Mouse (Mus musculus) retina, adult 2 months (tissue): ENCODE measurements around the gene Mdp1.

Experiments used
- DNase-seq: peaks from one replicate; pipeline ENCODE4 v3.0.0-alpha.2; 2012; ENCODE audit warnings: low read depth, low spot score

The Mdp1 gene

DNA sequence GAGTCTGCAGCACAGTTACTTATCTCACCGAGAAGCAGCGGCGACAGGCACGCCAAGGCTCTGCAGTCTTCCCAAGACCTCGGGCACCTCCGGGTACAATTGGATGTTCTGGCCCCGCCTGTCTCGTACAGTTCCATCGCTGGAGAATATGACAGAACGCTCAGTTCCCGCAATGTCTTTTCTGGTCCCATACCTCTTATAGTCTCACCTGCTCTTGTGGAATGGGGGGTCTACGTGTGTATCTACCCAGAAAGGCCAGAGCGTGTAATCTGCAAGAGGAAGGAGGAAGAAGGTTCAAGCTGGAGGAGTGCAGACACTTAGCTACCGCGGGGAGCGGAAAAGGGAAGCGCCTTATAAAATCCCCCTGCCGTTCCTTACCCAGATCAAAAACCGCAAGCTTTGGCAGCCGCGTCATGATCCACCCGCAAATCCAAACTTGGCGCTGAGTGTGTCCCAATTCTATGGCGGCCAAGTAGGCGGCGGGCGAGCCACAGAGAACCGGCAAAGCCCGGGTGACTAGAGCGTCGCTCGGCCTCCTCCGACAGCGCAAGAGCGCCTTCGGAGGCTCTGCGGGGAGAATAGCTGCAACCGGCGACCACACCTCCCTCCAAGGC is at the start of gene Mdp1:
Gene Mdp1, minus strand, starts transcription at position 549 of the 614 bp plus-strand sequence.
- DNase-seq, result peak; percentile 74

DNA sequence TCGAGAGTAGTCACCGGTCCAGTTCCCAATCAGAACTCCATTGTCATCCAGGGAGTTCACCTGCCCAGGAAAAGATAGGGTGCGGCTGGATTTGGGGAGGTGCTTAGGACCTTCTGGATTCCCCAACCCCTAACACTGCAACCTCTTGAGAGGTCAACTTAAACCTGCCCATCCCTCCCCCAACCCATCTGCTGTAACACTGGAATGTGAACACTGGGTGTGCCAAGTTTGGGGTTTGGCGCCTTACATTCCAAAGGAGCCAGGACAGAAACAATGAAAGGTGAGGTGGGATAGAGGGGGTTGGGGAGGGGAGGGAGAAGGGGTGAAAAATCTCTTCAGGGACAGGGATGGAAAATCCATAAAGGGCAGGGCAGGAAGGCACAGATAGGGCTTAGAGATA is 49.2 kb upstream of the Mdp1 start:
- no peak for DNase-seq

DNA sequence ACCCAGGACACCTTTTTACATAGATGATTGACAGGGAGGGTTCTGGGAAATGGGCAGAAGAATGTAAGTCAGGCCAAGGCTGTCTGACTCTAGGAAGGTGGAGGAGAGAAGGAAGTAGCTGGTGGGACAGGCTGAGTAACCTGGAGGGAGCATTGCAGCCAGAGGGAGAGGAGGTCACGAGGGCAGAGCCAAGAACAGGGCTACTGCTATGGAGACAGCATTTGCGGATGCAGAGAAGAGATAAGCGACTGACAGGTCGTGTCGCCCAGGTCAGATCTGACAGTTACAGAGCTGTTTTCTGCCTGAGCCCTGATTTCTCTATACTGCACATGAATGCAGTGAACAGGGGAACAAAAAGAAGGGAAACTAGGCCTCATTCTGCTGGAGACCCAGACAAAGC is 47.1 kb upstream of the Mdp1 start:
- no peak for DNase-seq

DNA sequence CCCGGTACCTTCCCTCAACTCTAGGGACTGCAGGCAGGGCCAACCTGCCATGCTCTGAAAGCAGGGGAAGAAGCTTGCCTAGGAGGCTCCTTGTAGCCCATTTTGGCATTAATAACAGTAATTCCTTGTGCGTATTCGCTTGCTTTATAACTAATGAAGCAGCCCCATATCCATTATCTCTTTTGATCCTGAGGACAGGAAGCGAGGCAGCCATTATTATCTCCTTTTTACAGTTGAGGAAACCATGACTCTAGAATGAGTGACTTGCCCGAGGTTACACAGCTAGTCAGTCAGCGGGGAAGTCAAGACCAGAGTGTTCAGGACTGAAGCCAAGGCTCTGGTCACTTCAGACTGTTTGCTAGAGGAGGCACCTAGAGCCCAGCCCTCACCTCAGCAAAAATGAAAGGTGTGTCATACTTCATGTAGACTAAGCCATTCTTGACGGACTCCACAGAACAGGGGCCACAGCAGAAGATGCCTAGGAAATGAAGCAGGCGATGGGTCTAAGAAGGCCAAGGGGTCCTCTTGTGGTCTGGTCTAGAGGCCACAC is 45.8 kb upstream of the Mdp1 start:
- no peak for DNase-seq

DNA sequence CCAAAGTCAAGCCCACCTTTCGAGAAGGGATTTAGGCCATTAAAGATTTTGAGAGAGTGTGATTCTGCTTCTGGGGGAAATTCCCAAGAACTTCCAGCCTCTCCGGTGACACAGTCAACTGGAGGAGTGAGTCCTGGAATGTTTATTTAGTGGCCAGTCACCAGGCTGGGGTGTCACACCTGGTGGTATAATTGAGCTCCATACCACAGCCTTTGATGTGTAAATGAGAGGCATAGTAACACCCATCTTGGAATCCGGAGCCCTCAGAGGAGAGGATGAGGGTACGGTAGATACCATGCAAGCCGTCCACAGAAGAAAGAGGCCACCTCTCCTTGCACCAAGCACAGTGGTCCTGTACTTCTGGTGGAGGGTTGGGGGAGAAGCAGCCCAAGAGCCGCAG is 42.5 kb upstream of the Mdp1 start:
- no peak for DNase-seq

DNA sequence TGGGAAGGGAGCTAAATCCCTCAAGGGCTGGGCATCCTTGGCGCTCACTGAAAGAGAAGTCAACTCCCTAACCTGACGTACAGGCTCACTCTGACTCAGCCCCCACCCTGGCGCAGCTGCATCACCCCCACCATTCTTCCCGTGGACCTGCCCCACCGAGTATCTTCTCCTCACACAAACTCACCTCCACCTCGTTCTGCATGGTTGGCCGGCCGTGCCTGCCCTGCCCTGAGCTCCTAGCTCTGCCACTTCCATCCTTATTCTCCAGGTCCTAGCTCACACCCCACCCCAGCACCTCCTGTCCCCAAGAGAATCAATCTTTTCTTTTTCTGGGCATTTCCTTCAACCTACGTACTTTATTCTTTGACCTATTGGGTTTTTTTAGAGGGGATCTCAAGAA is 40.8 kb upstream of the Mdp1 start:
- DNase-seq, result no peak

DNA sequence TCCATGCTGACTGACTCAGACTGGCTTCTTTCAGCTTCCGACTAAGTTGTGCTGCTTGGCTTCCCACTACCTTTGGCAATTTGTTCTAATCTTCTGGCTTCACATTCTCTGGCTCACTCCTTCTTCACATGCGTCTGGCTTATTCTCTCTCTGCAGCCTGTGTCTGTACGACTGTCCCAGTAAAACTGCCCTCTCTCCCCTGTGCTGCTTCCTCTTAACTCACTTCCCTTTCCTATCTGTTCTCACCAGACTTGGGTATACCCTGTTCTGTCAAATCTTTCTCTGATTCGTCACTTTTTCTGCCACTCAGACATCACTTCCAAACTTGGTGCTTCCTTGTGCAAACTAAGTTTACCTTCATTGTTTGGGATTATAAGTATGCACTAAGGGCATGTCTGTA is 36.9 kb upstream of the Mdp1 start:
- no peak for DNase-seq

DNA sequence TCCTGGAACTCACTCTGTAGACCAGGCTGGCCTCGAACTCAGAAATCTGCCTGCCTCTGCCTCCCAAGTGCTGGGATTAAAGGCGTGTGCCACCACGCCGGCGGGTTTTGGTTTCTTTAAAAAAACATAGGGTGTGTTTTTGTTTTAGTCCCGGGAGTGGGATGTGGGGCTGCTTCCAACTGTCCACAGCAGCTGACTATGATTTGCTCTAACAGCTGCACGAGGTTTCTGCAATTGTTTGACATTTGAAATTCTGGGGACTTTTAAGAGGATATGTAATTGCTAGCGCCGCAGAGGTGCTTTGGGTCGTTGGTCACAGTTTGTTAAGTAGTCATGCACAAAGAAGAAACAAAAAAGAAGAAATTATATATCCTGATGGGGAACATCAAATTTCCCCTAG is 29.1 kb upstream of the Mdp1 start:
- no peak for DNase-seq

DNA sequence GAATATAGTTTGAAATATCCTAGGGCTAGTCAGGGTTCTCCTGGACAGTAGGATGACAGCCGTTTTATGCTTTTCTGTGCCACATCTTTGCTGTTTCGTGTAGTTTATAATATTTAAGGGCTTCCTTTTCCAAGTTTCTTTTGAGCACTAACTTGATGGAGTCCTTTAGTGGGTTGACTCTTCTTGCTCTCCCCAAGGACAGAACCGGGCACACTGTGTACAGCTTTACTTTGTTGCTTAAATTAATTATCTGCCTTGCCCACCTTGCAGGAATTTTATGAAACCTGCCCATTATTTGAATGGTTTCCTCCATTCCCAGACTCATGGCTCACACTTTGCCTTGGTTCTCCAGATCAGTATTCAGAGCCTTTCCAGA is 21.8 kb upstream of the Mdp1 start:
- DNase-seq, result no peak

DNA sequence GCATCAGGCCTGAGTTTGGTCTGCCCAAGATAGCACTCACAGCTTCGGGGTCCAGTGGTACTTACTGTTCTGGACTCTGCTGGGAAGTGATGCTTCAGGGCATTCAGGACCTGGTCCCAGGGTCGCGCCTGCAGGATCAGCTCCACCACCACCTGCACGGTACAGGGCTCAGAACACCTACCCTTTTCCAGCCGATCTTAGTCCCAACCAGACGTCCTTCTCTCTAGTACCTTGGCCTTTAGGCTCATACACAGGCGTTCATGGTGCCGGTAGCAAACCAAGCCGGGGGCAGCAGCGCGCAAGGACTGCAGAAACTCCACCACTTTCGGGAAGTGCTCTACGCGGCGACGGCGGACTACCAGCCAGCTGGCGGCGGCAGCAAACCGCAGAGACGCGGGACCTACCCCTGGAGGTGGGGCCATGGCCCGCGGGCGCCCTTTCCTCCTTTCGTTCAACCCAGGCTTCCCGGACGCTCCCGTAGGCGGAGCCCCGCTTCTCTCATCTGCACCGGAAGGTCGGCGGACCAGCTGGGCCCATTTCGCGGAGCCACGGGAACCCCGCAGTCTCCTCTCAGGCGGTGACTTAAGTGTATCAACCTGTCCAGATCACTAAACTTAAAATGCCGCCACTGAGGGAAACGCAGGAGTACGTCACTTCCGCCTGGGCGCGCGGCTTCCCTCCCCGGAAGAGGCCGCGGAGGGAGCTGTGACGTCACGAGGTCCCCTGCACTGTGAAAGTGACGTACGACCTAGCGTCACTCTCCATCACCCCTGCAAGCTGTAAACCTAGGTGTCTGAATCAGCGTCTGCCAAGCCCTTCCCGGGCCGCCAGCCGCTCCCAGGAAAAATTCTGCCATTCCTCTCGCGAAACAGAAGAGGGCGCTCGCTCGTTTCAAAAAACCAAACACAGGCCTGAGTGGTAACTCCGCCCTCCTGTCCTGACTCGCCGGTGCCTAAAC is 21.1 kb upstream of the Mdp1 start, which contains the start of gene Tinf2:
Gene Tinf2, minus strand, starts transcription at position 661 of the 958 bp plus-strand sequence.
- DNase-seq, result peak; percentile 94

DNA sequence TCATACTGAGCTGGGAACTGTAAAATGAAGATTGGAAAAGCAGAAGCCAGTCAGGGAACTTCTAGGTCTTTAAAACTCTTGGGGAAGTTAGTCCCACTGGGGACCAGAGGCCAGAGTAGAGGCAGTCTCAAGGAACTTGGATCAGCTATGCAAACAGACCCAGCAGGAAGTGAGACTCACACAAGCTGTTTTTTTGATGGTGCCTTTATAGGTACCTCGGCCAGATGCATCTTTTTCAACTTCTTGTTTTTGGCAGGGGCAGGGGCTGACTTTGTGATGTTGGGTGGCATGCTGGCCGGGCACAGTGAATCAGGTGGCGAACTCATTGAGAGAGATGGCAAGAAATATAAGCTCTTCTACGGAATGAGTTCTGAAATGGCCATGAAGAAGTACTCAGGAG is 17.3 kb upstream of the Mdp1 start:
- DNase-seq, result no peak

DNA sequence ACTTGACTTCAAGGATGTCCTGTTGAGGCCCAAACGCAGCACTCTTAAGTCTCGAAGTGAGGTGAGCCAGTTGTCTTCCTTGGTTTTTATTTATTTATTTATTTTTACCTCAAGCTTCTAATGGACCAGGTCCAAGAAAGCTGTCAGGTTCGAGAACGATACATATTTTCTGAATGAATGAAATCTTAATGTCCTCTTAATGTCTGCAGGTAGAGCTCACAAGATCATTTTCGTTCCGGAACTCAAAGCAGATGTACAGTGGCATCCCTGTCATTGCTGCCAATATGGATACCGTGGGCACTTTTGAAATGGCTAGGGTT is 12.4 kb upstream of the Mdp1 start:
- DNase-seq, result no peak

DNA sequence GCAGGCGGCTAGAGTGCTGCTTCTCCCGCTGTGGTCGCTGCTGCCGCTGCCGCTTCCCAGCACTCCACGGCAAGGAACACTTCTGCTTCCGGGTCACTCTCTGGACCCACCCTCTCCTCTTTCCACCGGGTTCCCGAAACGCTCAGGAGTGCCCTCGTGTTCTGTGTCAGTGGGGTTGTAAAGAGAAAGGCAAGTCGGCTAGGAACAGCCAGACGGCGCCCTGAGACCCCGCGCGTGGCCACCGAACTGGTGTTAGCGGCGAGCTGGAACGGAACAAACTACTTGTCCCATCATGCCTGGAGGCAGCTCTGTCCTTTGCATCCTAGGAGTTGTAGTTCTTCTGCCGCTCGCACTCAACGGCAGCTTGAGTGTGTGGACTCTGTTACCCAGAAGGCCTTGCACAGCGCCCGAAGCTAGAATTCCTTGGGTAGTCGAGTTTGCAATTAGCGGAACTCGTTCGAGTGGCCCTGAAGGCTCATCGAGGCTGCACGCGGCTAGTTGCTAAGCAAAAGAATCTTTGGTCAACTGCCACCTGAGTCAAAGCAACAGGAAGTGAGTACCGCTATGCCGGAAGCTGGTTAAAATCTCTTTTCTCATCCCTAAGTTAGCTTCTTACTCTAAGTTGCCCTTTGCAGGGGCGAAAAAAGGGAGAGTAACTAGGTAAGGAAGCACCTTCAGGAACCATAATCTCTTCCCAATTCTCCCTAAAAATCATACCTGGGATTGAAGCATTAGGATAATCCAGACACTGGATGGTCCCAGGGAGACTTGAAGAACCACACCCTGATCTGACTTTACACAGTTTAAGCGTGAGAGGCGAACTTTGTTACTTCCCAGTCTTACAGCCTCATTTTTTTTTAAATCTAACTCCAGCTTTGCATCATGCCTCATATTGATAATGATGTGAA is 11.8 kb upstream of the Mdp1 start, which contains the start of the genes Gmpr2 and Nedd8:
Gene Gmpr2, plus strand, starts transcription at position 109 of the 908 bp plus-strand sequence.
Gene Nedd8, minus strand, starts transcription at position 292 of the 908 bp plus-strand sequence.
- peak; percentile 81 for DNase-seq

DNA sequence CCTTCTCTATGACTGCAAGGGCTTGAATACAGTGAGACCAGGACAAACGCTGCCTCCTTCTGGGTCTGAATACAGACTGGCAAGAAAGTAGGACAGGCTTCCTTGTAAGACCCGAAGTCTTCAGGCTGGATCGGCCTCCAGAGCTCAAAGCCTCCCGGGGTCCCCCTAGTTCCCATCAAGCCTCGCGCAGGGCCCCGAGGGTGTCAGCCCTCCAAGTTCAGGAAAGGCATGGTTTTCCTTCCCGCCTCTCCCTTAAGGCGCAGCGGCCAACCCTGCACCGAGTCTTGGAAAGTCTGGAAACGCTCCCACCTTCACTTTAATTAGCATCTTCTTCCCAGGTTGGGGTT is 11.2 kb upstream of the Mdp1 start:
- DNase-seq, result peak; percentile 26

DNA sequence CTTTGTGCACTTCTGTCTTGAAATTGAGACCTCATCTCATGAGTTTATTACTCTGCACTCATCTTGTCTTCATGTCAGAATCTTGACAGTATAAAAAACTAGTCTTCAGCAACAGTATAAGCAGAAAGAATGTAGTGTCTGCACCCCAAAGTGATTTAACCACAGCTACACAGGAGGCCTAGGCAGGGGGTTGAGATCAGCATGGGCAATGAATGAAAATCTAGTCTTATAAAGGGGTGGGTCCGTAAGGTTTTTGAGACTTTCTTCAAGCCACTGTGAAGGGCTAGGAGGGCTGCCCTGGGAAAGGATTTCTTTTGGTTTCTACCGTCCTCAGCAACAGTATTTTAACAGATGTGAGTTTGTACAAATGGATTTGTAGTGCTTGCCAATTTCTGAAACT is 328 bp upstream of the Mdp1 start:
- DNase-seq, result no peak

DNA sequence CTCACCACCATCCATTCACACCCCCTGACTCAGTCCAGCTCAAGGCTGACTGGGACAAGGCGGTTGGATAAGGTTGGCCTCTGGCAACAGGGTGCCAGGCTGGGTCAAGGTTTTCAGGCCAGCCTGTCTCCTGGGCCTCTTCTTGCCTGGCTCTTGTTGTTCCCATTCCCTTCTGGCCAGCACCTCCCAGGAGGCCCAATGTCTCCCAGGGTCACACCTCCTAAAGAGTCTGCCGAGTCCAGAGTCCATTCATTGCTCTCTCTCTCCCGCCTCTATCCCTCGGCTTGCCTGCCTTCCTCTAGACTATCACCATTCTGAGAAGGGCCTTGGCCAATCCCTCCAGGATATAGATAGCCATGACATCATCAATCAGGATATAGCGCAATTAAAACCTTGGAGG is 2.3 kb downstream of the Mdp1 start:
- no peak for DNase-seq

DNA sequence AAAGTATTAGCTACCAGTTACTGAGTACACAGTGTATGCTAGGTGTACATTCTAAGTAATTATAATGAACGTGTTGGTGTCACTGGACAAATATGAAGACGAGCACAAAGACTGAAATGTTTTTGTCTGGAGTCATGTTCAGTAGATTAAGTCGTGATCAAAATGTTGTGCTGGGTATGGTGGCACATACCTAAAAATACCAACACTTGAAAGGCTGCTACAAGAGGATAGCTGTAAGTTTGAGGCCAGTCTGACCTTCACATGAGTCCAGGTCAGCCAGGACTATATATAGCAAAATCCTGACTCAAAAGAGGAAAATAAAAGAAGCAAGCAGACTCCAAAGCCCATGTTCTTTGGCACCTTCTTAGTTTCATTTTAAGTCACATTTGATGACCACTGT is 3.4 kb downstream of the Mdp1 start:
- no peak for DNase-seq

DNA sequence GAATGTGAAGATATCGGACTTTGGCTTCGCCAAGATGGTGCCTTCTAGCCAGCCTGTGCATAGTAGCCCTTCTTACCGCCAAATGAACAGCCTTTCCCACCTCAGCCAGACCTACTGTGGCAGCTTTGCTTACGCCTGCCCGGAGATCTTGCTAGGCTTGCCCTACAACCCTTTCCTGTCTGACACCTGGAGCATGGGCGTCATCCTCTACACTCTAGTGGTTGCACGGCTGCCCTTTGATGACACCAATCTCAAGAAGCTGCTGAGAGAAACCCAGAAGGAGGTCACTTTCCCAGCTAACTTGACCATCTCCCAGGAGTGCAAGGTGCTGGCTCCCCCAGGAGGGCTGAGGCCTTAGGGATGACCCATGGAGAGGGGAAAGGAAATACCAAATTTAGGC is 8.8 kb downstream of the Mdp1 start:
- DNase-seq, result no peak

DNA sequence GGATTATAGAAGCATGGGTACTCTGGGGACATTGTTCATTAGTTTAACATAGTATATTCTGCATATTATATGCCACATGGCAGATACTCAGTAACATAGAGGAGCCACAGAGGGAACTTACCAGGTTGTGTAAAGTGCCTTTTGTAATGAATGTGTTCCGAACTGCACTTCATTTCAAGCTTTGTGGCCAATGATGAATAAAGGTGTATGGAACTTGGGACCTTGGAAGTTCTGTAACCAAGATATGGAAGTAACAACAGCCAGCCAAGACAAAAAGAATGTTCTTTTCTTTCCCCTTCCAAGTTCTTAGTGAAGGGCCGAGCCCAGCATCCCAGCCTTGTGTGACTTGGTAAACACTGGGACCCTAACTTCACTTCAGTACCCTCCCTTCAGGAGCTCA is 10.4 kb downstream of the Mdp1 start, which contains the start of gene Tssk4:
Gene Tssk4, plus strand, starts transcription at position 301 of the 400 bp plus-strand sequence.
- DNase-seq, result no peak

DNA sequence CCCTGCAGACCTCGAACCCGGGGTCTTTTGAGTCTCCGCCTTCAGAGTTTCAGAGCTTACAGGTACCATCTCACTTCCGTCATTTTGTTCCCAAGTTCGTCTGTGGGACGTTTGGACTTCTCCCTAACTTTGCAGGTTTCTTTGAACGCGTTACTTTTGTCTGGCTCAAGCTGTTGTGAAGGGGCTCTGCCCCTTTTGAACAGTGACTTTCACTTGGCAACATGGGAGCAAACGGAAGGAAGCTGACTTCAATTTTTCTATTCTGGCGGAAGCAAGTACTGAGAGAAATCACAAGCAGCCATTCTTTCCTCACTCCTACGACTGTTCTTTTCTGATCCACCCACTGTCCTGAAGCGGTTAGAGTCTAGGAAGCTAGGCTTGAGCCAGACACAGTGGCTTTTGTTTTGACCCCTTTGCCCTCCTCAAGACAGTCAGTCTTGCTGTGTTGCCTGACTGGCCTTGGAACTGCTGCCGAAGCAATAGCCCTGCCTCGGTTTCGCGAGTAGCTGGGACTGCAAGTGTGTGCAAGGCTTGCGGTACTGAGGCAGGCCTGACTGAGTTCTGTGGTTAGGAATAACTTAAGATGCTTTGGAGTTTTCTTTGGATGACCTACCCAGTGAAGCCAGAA is 15.9 kb downstream of the Mdp1 start:
- no peak for DNase-seq
